Mouse (Mus musculus): Measurements from ENCODE around the gene Pnliprp1. TPM values are rescaled to one million over a fixed set of nuclear protein-coding genes. Genes with fewer than 3 reads are reported as not detected.

Pnliprp1 gene
- polyA plus RNA-seq, 1 experiment from 2014 or later, result 8.2 TPM

DNA sequence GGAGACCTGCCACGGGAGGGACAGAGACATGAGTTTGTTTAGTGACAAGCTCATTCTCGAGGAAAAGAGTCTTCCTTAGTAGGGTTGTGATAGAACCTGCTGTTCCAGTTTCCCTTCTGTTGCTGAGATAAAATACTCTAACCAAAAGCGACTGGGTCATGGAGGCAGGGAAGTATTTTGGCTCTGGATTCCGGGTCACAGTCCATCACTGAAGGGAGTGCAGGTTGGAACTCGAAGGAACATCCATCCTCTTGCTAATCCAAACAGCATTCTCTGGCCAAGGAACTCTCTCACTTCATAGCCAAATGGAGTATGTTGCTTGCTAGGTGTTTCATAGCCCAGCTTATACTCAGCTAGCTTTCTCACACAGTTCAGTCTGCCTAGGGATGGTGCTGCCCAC, 47.8 kb downstream of the Pnliprp1 start:
- H3K4me3 ChIP-seq, result no peak overlapping the region
- no peak for ATAC-seq (replicated peaks; ENCODE audit: insufficient number of reproducible peaks, insufficient read depth, low FRiP score, low read depth)
- no peak overlapping the region for H3K9ac ChIP-seq
- no peak overlapping the region for H3K4me2 ChIP-seq
- H3K27me3 ChIP-seq, result no peaks in the 10 kb centered on the region
- H3K36me3 ChIP-seq, result no peaks in the 10 kb centered on the region
- H3K4me1 ChIP-seq (replicated peaks), result no peaks in the 10 kb centered on the region
- no peak overlapping the region for H3K27ac ChIP-seq
- WGBS, result 56% methylated on average over 5 of the region's 5 CpGs
- no peaks in the 10 kb centered on the region for H3K9me3 ChIP-seq (replicated peaks)

DNA sequence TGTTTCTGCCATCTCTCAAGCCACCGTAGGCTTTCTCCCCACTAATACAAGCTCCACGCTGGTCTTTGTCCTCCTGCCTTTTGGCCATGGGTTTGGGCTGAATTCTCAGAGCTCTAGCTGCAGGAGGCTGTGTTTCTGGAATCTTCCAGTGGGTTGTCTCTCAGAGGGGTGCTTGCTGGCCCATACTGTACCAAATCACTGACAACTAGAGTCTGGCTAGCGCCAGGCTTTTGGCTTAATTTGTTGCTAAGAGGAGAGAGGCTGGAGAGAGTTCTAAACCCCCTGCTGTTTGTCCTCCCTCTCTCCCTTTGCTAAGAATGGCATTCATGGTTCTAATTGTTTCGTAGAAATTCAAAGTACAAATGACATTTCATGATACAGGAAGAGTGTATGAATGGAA, 52.9 kb downstream of the Pnliprp1 start:
- 0 out of 2 replicates have a peak, but pooled peaks cover 3% of the 10 kb centered on the region for H3K27me3 ChIP-seq
- no peak overlapping the region for H3K27ac ChIP-seq
- H3K9ac ChIP-seq, result no peak overlapping the region
- no peak overlapping the region for H3K4me2 ChIP-seq
- H3K36me3 ChIP-seq, result no peaks in the 10 kb centered on the region
- ATAC-seq (replicated peaks; ENCODE audit: insufficient number of reproducible peaks, insufficient read depth, low FRiP score, low read depth), result no peak
- H3K9me3 ChIP-seq (replicated peaks), result no peaks in the 10 kb centered on the region
- 0 out of 2 replicates have a peak, but pooled peaks cover 2% of the 10 kb centered on the region for H3K4me1 ChIP-seq (replicated peaks)
- 70% methylated on average over 4 of the region's 4 CpGs for WGBS
- H3K4me3 ChIP-seq, result no peak overlapping the region

DNA sequence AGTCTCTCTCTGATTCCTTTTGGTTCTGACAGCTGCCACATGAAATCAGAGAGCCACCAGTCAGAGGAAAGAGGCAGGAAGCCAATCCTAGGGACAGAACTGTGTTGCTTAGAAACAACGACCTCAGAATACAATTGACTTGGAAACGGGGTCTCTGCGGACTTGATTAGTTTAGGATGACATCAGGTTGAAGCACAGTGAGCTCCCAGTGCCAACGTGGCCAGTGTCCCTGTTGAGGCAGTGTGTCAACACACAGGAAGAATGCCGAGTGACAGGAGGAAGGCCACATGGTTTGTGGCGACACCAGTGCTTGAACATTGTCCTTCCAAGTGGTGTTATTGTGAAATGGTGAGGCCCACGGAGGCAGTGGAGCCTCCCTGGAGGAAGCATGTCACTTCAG, 55.3 kb downstream of the Pnliprp1 start:
- Histone ChIP-seq H3K9me3 (replicated peaks) (no peaks in the 10 kb centered on the region), H3K4me1 (replicated peaks) (0 out of 2 replicates have a peak, but pooled peaks cover 2% of the 10 kb centered on the region), H3K36me3 (no peaks in the 10 kb centered on the region), H3K27me3 (0 out of 2 replicates have a peak, but pooled peaks cover 3% of the 10 kb centered on the region), H3K9ac (no peak overlapping the region), H3K4me3 (no peak overlapping the region), H3K4me2 (no peak overlapping the region), H3K27ac (no peak overlapping the region)
- WGBS, result 40% methylated on average over 7 of the region's 7 CpGs
- ATAC-seq (replicated peaks; ENCODE audit: insufficient number of reproducible peaks, insufficient read depth, low FRiP score, low read depth), result no peak

DNA sequence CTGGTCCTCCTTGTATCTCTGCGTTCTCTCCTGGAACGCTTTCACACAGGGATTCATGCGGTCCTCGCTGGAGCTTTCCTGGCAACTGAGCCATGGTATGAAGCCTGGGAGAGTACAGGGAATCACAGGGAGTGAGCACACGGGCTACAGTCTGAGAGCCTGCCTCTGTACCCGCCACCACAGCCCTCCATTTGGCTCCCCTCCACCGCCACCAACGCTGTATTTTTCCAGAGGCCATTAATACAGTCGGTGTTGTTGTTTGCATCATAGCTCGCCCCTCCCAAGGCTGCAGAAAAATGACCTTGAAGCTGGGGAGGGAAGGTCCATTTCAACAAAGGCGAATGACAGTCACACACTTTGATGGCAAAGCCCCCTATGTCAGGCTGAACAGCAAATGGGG, 60.5 kb downstream of the Pnliprp1 start:
- no peak overlapping the region for H3K4me3 ChIP-seq
- no peaks in the 10 kb centered on the region for H3K9me3 ChIP-seq (replicated peaks)
- H3K4me1 ChIP-seq (replicated peaks), result 0 out of 2 replicates have a peak, but pooled peaks cover under 1% of the 10 kb centered on the region
- H3K27ac ChIP-seq, result no peak overlapping the region
- 70% methylated on average over 11 of the region's 11 CpGs for WGBS
- no peak overlapping the region for H3K9ac ChIP-seq
- H3K36me3 ChIP-seq, result no peaks in the 10 kb centered on the region
- no peak overlapping the region for H3K4me2 ChIP-seq
- ATAC-seq (replicated peaks; ENCODE audit: insufficient number of reproducible peaks, insufficient read depth, low FRiP score, low read depth), result no peak
- H3K27me3 ChIP-seq, result 0 out of 2 replicates have a peak, but pooled peaks cover 3% of the 10 kb centered on the region

Other genes with a start within 250 kb of the Pnliprp1 start
- not detected in 2 replicates for gene Ccdc172, start 216.9 kb upstream of the Pnliprp1 start, polyA plus RNA-seq (2015; fragmentation: Nextera tagmentation; extraction: Ambion mirVana)
- gene Pnlip, start 76.4 kb upstream of the Pnliprp1 start, polyA plus RNA-seq (2015; fragmentation: Nextera tagmentation; extraction: Ambion mirVana), result not detected in 2 replicates
- gene Pnliprp2, start 30.8 kb downstream of the Pnliprp1 start, polyA plus RNA-seq (2015; fragmentation: Nextera tagmentation; extraction: Ambion mirVana), result 0.09 and 0.15 TPM in 2 replicates
- not detected in 2 replicates for gene 1700019N19Rik, start 65.6 kb downstream of the Pnliprp1 start, polyA plus RNA-seq (2015; fragmentation: Nextera tagmentation; extraction: Ambion mirVana)
- 0.19 and 0.25 TPM in 2 replicates for gene Eno4, start 214.5 kb downstream of the Pnliprp1 start, polyA plus RNA-seq (2015; fragmentation: Nextera tagmentation; extraction: Ambion mirVana)
- gene Hspa12a, start 214.8 kb downstream of the Pnliprp1 start, polyA plus RNA-seq (2015; fragmentation: Nextera tagmentation; extraction: Ambion mirVana), result 12.4 and 12.5 TPM in 2 replicates